Mouse (Mus musculus) forebrain, postnatal 0 days (tissue): ENCODE measurements around the gene Cab39l. TPM values are rescaled to one million over a fixed set of nuclear protein-coding genes. Genes with fewer than 3 reads are reported as not detected.

Experiments used
- ATAC-seq: fragments of 200-750 bp; cut with Nextera tagmentation; 2 replicates; pipeline ENCODE4 v1.8.0; 2017; ENCODE audit warnings: mild to moderate bottlenecking, moderate library complexity
- DNase-seq: peaks from one replicate; pipeline ENCODE4 v3.0.0-alpha.2; 2015
- H3K27ac ChIP-seq: fragments of 300-500 bp; sonication (generic); 2 replicates; pipeline ENCODE4 v1.5.1; 2014; ENCODE audit warnings: low read depth, mild to moderate bottlenecking, antibody characterized with exemption, low read length, moderate library complexity, mixed read lengths
- H3K27me3 ChIP-seq: fragments of 300-500 bp; sonication (generic); 2 replicates; pipeline ENCODE4 v1.6.1; 2014; ENCODE audit warnings: mild to moderate bottlenecking, low read length, mixed read lengths; ENCODE audit not compliant: insufficient read depth
- H3K36me3 ChIP-seq: fragments of 300-500 bp; sonication (generic); 2 replicates; pipeline ENCODE4 v1.6.1; 2014; ENCODE audit warnings: mild to moderate bottlenecking, moderate library complexity; ENCODE audit not compliant: insufficient read depth
- H3K4me1 ChIP-seq: fragments of 300-500 bp; sonication (generic); 2 replicates; pipeline ENCODE4 v1.6.1; 2014; ENCODE audit warnings: antibody characterized with exemption; ENCODE audit not compliant: insufficient read depth
- H3K4me2 ChIP-seq: fragments of 300-500 bp; sonication (generic); 2 replicates; pipeline ENCODE4 v1.6.1; 2014; ENCODE audit warnings: low read depth, mild to moderate bottlenecking, moderate library complexity
- H3K4me3 ChIP-seq: fragments of 300-500 bp; sonication (generic); 2 replicates; pipeline ENCODE4 v1.5.1; 2014; ENCODE audit warnings: low read depth, low read length, mixed read lengths
- H3K9ac ChIP-seq: fragments of 300-500 bp; sonication (generic); 2 replicates; pipeline ENCODE4 v1.6.1; 2014; ENCODE audit warnings: mild to moderate bottlenecking
- H3K9me3 ChIP-seq: fragments of 300-500 bp; sonication (generic); 2 replicates; pipeline ENCODE4 v1.6.1; 2016; ENCODE audit warnings: low read length
- CTCF ChIP-seq: sonication (generic); IDR thresholded peaks from 2 replicates; pipeline ENCODE4 v1.5.1; 2016; ENCODE audit warnings: antibody characterized with exemption, control low read depth, low read depth
- WGBS: fragments of 180-500 bp; shearing (Covaris S2); extraction: QIAGEN DNeasy Blood & Tissue Kit; methylation state at CpG from one replicate; pipeline ENCODE4 v1.1.7; 2014; 5-methylcytosine and 5-hydroxymethylcytosine counted together
- polyA plus RNA-seq: library from polyadenylated mRNA; unstranded; fragments of >200 nt; fragmentation: Nextera tagmentation; extraction: Ambion mirVana; gene quantifications from 2 replicates; pipeline ENCODE4 v1.2.1, GENCODE M21; 2015
- total RNA-seq: library from RNA; depleted of rRNA; stranded (reverse); fragments of >200 nt; gene quantifications from 2 replicates; pipeline ENCODE4 v1.2.3, GENCODE M21; 2014

The Cab39l gene
- total and polyA plus RNA-seq, 2 experiments from 2014 or later = 17.4 to 20.1 TPM

- 85% methylated on average over 2 of the region's 2 CpGs for WGBS
Measured at GRCm38 (mm10) chr14:59540230-59540629, 99.5 kb downstream of the Cab39l start.

GRCm38 (mm10) chr14:59540761-59541160 is 100.0 kb downstream of the Cab39l start:
- no peaks in the 10 kb centered on the region for H3K36me3 ChIP-seq
- H3K27ac ChIP-seq = no peak overlapping the region
- no peak overlapping the region for H3K4me2 ChIP-seq
- ATAC-seq (no peak), DNase-seq (no peak)
- no peaks in the 10 kb centered on the region for H3K4me1 ChIP-seq
- WGBS = 74% methylated on average over 6 of the region's 6 CpGs
- H3K4me3 ChIP-seq = no peak overlapping the region
- no peak for TF ChIP-seq CTCF
- H3K27me3 ChIP-seq = no peaks in the 10 kb centered on the region
- H3K9me3 ChIP-seq = no peaks in the 10 kb centered on the region
- no peak overlapping the region for H3K9ac ChIP-seq

More at GRCm38 (mm10) chr14:59540230-59540629, 99.5 kb downstream of the Cab39l start:
- TF ChIP-seq CTCF = no peak
- DNase-seq (no peak), ATAC-seq (no peak)
- Histone ChIP-seq H3K4me3 (no peak overlapping the region), H3K9ac (no peak overlapping the region), H3K4me1 (no peaks in the 10 kb centered on the region), H3K4me2 (no peak overlapping the region), H3K9me3 (no peaks in the 10 kb centered on the region), H3K36me3 (no peaks in the 10 kb centered on the region), H3K27me3 (no peaks in the 10 kb centered on the region), H3K27ac (no peak overlapping the region)

- no peaks in the 10 kb centered on the region for H3K36me3 ChIP-seq
- H3K4me1 ChIP-seq = no peaks in the 10 kb centered on the region
- H3K4me2 ChIP-seq = no peak overlapping the region
- no peak overlapping the region for H3K4me3 ChIP-seq
- no peak for ATAC-seq
- no peak for DNase-seq
- no peaks in the 10 kb centered on the region for H3K27me3 ChIP-seq
- WGBS = 91% methylated on average over 3 of the region's 3 CpGs
- TF ChIP-seq CTCF = no peak
- H3K27ac ChIP-seq = no peak overlapping the region
- H3K9me3 ChIP-seq = no peaks in the 10 kb centered on the region
- H3K9ac ChIP-seq = no peak overlapping the region
Measured at GRCm38 (mm10) chr14:59543158-59543826, 102.5 kb downstream of the Cab39l start.

GRCm38 (mm10) chr14:59543956-59544355 is 103.2 kb downstream of the Cab39l start:
- Histone ChIP-seq H3K9ac (no peak overlapping the region), H3K4me2 (no peak overlapping the region), H3K4me3 (no peak overlapping the region), H3K36me3 (no peaks in the 10 kb centered on the region), H3K4me1 (no peaks in the 10 kb centered on the region), H3K27me3 (no peaks in the 10 kb centered on the region), H3K27ac (no peak overlapping the region), H3K9me3 (no peaks in the 10 kb centered on the region)
- DNase-seq = no peak
- WGBS = 41% methylated on average over 5 of the region's 5 CpGs
- no peak for ATAC-seq
- TF ChIP-seq CTCF = no peak

GRCm38 (mm10) chr14:59546162-59546880 is 105.5 kb downstream of the Cab39l start:
- Histone ChIP-seq H3K9me3 (no peaks in the 10 kb centered on the region), H3K27me3 (no peaks in the 10 kb centered on the region), H3K4me3 (no peak overlapping the region), H3K9ac (no peak overlapping the region), H3K4me2 (no peak overlapping the region), H3K36me3 (no peaks in the 10 kb centered on the region), H3K27ac (no peak overlapping the region), H3K4me1 (no peaks in the 10 kb centered on the region)
- 85% methylated on average over 7 of the region's 7 CpGs for WGBS
- DNase-seq = no peak
- ATAC-seq = no peak
- TF ChIP-seq CTCF = no peak

- Histone ChIP-seq H3K27me3 (no peaks in the 10 kb centered on the region), H3K9ac (no peak overlapping the region), H3K4me2 (no peak overlapping the region), H3K4me3 (no peak overlapping the region), H3K36me3 (no peaks in the 10 kb centered on the region), H3K4me1 (no peaks in the 10 kb centered on the region), H3K27ac (no peak overlapping the region), H3K9me3 (no peaks in the 10 kb centered on the region)
- WGBS = 77% methylated on average over 5 of the region's 5 CpGs
- no peak for ATAC-seq
- no peak for DNase-seq
- no peak for TF ChIP-seq CTCF
Measured at GRCm38 (mm10) chr14:59547530-59547929, 106.8 kb downstream of the Cab39l start.

GRCm38 (mm10) chr14:59548532-59548931 is 107.8 kb downstream of the Cab39l start:
- no peak overlapping the region for H3K27ac ChIP-seq
- no peak overlapping the region for H3K4me2 ChIP-seq
- DNase-seq (no peak), ATAC-seq (no peak)
- WGBS = 33% methylated on average over 2 of the region's 2 CpGs
- no peak overlapping the region for H3K4me3 ChIP-seq
- no peaks in the 10 kb centered on the region for H3K27me3 ChIP-seq
- no peaks in the 10 kb centered on the region for H3K9me3 ChIP-seq
- no peak for TF ChIP-seq CTCF
- no peak overlapping the region for H3K9ac ChIP-seq
- H3K36me3 ChIP-seq = no peaks in the 10 kb centered on the region
- H3K4me1 ChIP-seq = no peaks in the 10 kb centered on the region
